Mouse (Mus musculus) gastrocnemius, adult 2 months (tissue): ENCODE data around the gene Srp54c. TPM values are rescaled to one million over a fixed set of nuclear protein-coding genes. Genes with fewer than 3 reads are reported as not detected.
"Not testable (repeated sequence)": the region's sequence is repeated elsewhere in the genome, so short reads cannot be mapped to it uniquely, and the experiment has no call there.

Experiments
- DNase-seq: peaks from one replicate; pipeline ENCODE4 v3.0.0; 2022
- H3K27ac ChIP-seq: fragments of 200-600 bp; 2 replicates; pipeline ENCODE4 v1.8.1; 2022; ENCODE audit warnings: mild to moderate bottlenecking
- H3K4me3 ChIP-seq: fragments of 200-600 bp; 2 replicates; pipeline ENCODE4 v1.8.1; 2022; ENCODE audit warnings: mild to moderate bottlenecking, moderate library complexity
- CTCF ChIP-seq: fragments of 200-600 bp; IDR thresholded peaks from 2 replicates; pipeline ENCODE4 v1.8.1; 2022; ENCODE audit warnings: antibody characterized with exemption, mild to moderate bottlenecking, moderate library complexity
- intact Hi-C: fragments of 180-260 bp; cut with DNase I; formaldehyde crosslinking; loops from one replicate; pipeline ENCODE4 v1.15.1; 2025
- long read RNA-seq, 2 experiments: library from polyadenylated mRNA; stranded (forward); transcript quantifications; one replicate each; pipeline ENCODE4 v2.0.0; 2021
- total RNA-seq, 2 experiments: library from RNA; stranded (reverse); gene quantifications; 2 replicates each; pipeline ENCODE4 v1.2.3; 2021

Gene Srp54c
- total RNA-seq, result 10 to 100 TPM; 28.1 to 30.5 TPM
- long read RNA-seq, experiment 1, transcript Srp54c-202 (16 exons, 3,642 nt), result major isoform, 25 of 29 reads
- long read RNA-seq, experiment 1, partial matches to known transcripts, result 3 of 29 reads
- long read RNA-seq, experiment 1, other reads (novel, unspliced or antisense), result 1 of 29 reads
- long read RNA-seq, experiment 2, transcript Srp54c-202 (16 exons, 3,642 nt), result major isoform, 22 of 26 reads
- long read RNA-seq, experiment 2, partial matches to known transcripts, result 0 of 26 reads
- long read RNA-seq, experiment 2, other reads (novel, unspliced or antisense), result 4 of 26 reads

- intact Hi-C loops, DNase-seq: not testable (repeated sequence)
- Histone ChIP-seq H3K27ac (peak within 1 kb of the TSS; percentile 75), H3K4me3 (peak within 1 kb of the TSS; percentile 69)
Measured at GRCm38 (mm10) chr12:55229626-55230519, at the start of gene Srp54c. Gene Srp54c, plus strand, starts transcription at chr12:55230168.

- DNase-seq, H3K4me3 ChIP-seq, intact Hi-C loops, H3K27ac ChIP-seq: not testable (repeated sequence)
Measured at GRCm38 (mm10) chr12:55187686-55188085, 42.3 kb upstream of the Srp54c start.

DNA sequence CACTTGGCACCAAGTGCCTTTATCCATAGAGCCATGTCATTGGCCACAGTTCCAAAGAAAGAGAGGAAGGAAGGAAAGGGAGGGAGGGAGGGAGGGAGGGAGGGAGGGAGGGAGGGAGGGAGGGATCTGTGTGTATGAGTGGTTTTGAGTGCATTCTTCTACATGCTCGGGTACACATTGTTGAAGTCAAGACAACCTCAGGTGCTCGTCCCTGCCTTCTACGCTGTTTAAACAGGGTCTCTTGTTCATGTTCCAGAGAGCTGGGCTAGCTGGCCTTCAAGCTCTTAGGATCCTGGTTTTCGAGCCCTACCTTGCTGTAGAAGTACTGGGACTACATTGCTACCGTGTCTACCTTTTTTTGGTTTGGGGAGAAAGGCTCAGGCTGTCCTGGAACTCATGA, 40.8 kb upstream of the Srp54c start:
- H3K27ac ChIP-seq, H3K4me3 ChIP-seq, DNase-seq, intact Hi-C loops: not testable (repeated sequence)

DNA sequence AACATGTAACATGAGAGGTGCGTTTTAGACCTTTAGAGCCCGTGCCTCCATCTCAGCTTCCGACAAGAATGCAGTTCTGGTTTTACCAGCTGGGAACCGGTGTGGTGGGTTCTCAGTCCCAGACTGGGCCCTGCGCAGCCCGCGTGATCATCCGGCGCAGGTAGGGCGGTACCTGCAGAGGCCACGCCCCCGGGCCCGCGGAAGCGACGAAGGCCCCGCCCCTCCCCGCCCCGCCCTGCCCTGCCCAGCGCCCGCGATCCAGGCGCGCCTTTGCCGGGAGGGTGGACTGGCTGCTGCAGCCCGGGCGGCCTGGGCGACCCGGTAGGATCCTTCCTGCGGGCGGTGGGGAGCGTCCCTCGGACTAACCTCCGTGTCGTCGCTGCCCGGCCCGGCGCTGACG, 30.7 kb upstream of the Srp54c start, which contains the start of gene 1700047I17Rik2:
1700047I17Rik2 (plus strand) TSS at position 287 of the 400 bp plus-strand sequence.
- DNase-seq, H3K4me3 ChIP-seq, intact Hi-C loops, H3K27ac ChIP-seq: not testable (repeated sequence)

GRCm38 (mm10) chr12:55199799-55200198, 30.2 kb upstream of the Srp54c start:
- intact Hi-C loops, DNase-seq, H3K27ac ChIP-seq, H3K4me3 ChIP-seq: not testable (repeated sequence)

GRCm38 (mm10) chr12:55212944-55213343, 17.0 kb upstream of the Srp54c start:
- H3K4me3 ChIP-seq, H3K27ac ChIP-seq, DNase-seq, intact Hi-C loops: not testable (repeated sequence)

DNA sequence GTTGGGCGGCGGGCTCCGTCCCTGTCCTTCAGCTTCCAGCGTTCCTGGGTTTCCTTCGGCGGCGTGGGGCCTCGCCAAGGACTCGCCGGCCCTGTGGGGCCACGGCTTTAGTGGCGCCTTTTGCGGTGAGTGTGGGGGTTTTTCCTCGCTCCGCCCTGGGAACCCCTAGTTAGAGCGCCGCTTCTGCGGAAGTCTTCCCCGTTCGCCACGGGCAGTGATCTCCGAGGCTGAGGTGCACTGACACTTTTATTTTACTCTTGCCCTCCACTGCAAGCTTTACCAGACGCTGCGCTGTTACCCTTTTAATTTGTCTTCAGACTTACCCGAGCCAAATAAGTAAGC, 523 bp downstream of the Srp54c start:
- H3K4me3 ChIP-seq, result peak overlapping the region; percentile 69
- intact Hi-C loops, DNase-seq: not testable (repeated sequence)
- H3K27ac ChIP-seq, result peak overlapping the region; percentile 75

GRCm38 (mm10) chr12:55242243-55242642, 12.3 kb downstream of the Srp54c start:
- intact Hi-C loops, H3K4me3 ChIP-seq, DNase-seq, H3K27ac ChIP-seq: not testable (repeated sequence)

- H3K27ac ChIP-seq, DNase-seq, intact Hi-C loops, H3K4me3 ChIP-seq: not testable (repeated sequence)
Measured at GRCm38 (mm10) chr12:55261950-55262349, 32.0 kb downstream of the Srp54c start.

DNA sequence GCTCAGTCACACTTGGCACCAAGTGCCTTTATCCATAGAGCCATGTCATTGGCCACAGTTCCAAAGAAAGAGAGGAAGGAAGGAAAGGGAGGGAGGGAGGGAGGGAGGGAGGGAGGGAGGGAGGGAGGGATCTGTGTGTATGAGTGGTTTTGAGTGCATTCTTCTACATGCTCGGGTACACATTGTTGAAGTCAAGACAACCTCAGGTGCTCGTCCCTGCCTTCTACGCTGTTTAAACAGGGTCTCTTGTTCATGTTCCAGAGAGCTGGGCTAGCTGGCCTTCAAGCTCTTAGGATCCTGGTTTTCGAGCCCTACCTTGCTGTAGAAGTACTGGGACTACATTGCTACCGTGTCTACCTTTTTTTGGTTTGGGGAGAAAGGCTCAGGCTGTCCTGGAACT, 33.4 kb downstream of the Srp54c start:
- DNase-seq, H3K27ac ChIP-seq, intact Hi-C loops, H3K4me3 ChIP-seq: not testable (repeated sequence)

DNA sequence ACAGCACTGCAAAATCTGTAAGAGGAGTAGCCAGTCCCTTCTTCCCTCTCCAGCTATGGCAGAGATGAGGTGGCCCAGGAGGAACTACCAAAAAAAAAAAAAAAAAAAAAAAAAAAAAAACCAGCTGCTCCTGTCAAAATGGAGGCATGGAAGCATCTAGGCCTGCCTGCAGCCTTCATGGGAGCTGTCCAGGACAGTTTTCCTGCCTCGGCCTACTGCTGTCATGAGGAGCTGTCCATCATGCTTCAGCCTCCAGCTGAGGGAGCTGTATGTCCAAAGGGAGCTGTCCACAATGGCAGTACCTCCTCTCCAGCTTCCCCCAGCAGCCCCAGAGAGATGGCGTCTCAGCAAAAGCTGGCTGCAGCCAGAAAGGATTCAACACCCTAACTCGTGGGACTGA, 42.3 kb downstream of the Srp54c start:
- Histone ChIP-seq H3K27ac (no peak overlapping the region), H3K4me3 (no peak overlapping the region)
- intact Hi-C loops, result no loop called here
- TF ChIP-seq CTCF, result no peak
- DNase-seq, result no peak

GRCm38 (mm10) chr12:55277583-55277982, 47.6 kb downstream of the Srp54c start:
- H3K4me3 ChIP-seq, DNase-seq, intact Hi-C loops, H3K27ac ChIP-seq: not testable (repeated sequence)

DNA sequence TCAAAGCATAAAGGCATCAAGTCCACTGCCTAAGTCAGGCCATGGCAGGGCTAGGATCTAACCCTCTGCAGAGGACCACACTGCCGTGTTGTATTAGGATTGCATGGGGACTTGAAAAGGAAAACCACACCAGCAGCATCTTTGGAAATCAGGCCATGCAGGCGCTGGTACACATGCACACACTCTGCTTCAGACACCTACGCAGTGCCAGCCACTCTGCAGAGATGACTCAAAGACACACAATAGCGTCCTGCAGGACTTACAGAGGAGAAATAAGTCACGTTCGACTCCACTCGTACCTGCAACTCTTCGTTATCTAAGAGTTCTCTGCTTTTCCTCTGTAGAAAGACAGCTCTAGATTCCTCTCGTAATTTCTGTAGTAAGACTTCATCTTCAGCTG, 68.1 kb downstream of the Srp54c start:
- TF ChIP-seq CTCF, result no peak
- Histone ChIP-seq H3K27ac (no peak overlapping the region), H3K4me3 (no peak overlapping the region)
- DNase-seq, result no peak
- intact Hi-C loops, result no loop called here

DNA sequence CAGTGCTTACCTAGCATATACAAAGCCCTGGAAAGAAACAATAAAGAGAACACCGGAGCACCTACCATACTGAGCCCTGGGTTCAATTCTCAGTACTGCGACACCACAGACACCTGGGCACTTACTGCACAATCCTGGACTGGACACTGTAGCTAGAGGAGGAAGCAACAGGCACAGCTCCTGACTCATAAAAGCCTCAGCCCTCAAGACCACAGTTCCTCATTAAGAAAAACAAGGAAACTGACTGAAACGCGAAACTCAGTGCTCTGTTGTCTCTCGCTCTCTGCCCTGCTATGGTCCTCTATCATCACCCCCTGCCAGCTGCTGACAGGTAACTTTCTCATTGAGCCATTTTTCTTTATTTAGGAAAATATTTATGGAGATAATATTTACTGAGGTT, 69.4 kb downstream of the Srp54c start, which contains the start of gene 1110008L16Rik:
1110008L16Rik (plus strand) TSS at position 242 of the 400 bp plus-strand sequence.
- no peak for DNase-seq
- intact Hi-C loops, result no loop called here
- Histone ChIP-seq H3K27ac (no peak within 1 kb of the TSS), H3K4me3 (no peak within 1 kb of the TSS)
- no peak for TF ChIP-seq CTCF
